Mouse (Mus musculus): ENCODE results near the gene Cav2. TPM values are rescaled to one million over a fixed set of nuclear protein-coding genes. Genes with fewer than 3 reads are reported as not detected.

Gene Cav2
- total and polyA plus RNA-seq, 2 experiments from 2014 or later: 21.1 to 23.2 TPM

- Histone ChIP-seq H3K27ac (no peak overlapping the region), H3K4me3 (ENCODE audit: low read length) (peak overlapping the region; percentile 48), H3K4me1 (ENCODE audit: insufficient read depth, low read length) (peaks cover 14% of the 10 kb centered on the region; the same call in 1 of the 2 replicates), H3K9ac (replicated peaks; ENCODE audit: low read length) (no peak overlapping the region), H3K36me3 (ENCODE audit: insufficient read depth, low read length) (no peaks in the 10 kb centered on the region), H3K4me2 (ENCODE audit: low read depth, low read length) (peak overlapping the region; percentile 97), H3K9me3 (ENCODE audit: low read length) (no peaks in the 10 kb centered on the region), H3K27me3 (ENCODE audit: insufficient read depth, low read length) (no peaks in the 10 kb centered on the region)
- TF ChIP-seq CTCF (IDR thresholded peaks at IDR 0.05; ENCODE audit: low read depth): peak; percentile 73
- peak; percentile 63 for DNase-seq (ENCODE audit: low spot score)
- ATAC-seq: peak; percentile 84
- 4% methylated on average over 30 of the region's 31 CpGs for WGBS
These were observed 26.6 kb downstream of the Cav2 start for GRCm38 (mm10) chr6:17307461-17308115.

DNA sequence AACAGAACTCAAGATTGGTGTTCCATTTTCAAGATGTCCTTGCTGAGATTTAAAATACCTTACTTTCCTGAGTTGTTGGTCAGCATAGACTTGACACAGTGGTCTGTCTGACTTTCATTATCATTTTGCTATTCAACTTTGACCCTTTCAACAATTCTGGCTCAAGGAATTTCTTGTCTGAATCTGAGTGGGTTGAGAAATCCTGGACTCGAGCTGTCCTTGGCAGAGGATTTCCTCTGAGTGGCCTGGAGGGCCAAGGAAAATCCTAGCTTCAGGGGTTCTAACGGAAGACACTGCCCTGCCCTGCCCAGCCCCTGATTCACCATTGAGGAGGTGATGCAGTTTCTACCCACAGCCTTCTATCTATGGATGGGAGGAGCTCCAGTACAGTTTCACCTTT is 27.7 kb downstream of the Cav2 start:
- no peaks in the 10 kb centered on the region for H3K27me3 ChIP-seq (ENCODE audit: insufficient read depth, low read length)
- no peak overlapping the region for H3K27ac ChIP-seq
- no peaks in the 10 kb centered on the region for H3K36me3 ChIP-seq (ENCODE audit: insufficient read depth, low read length)
- WGBS: 52% methylated on average over 2 of the region's 2 CpGs
- H3K9ac ChIP-seq (replicated peaks; ENCODE audit: low read length): no peak overlapping the region
- 0 out of 2 replicates have a peak overlapping the region, but pooled peaks have one; percentile 97 for H3K4me2 ChIP-seq (ENCODE audit: low read depth, low read length)
- DNase-seq (ENCODE audit: low spot score): no peak
- no peak overlapping the region for H3K4me3 ChIP-seq (ENCODE audit: low read length)
- peaks cover 14% of the 10 kb centered on the region; the same call in 1 of the 2 replicates for H3K4me1 ChIP-seq (ENCODE audit: insufficient read depth, low read length)
- no peak for TF ChIP-seq CTCF (IDR thresholded peaks at IDR 0.05; ENCODE audit: low read depth)
- ATAC-seq: no peak
- H3K9me3 ChIP-seq (ENCODE audit: low read length): no peaks in the 10 kb centered on the region

DNA sequence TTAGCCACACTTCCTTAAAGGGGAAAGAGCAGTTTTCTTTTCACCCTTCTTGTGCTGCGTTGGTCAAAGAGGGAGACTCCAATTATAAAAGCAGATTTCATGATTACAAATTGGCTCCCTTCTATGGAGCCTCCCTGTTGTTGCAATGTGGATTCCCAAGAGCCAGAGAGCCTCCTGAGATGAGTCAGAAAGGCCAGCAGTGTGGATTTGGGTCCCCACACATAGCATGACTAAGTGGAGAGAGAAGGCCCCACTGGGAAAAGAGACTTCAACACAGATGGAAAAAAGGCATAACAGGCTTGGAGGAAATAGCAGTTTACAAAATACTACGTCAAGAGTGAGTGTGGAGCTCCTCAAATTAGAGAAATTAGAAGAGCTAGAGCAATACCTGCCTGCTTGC is 28.3 kb downstream of the Cav2 start:
- Histone ChIP-seq H3K9ac (replicated peaks; ENCODE audit: low read length) (no peak overlapping the region), H3K4me1 (ENCODE audit: insufficient read depth, low read length) (peaks cover 14% of the 10 kb centered on the region; the same call in 1 of the 2 replicates), H3K27ac (no peak overlapping the region), H3K36me3 (ENCODE audit: insufficient read depth, low read length) (no peaks in the 10 kb centered on the region), H3K9me3 (ENCODE audit: low read length) (no peaks in the 10 kb centered on the region), H3K4me2 (ENCODE audit: low read depth, low read length) (no peak overlapping the region), H3K27me3 (ENCODE audit: insufficient read depth, low read length) (no peaks in the 10 kb centered on the region), H3K4me3 (ENCODE audit: low read length) (no peak overlapping the region)
- no peak for TF ChIP-seq CTCF (IDR thresholded peaks at IDR 0.05; ENCODE audit: low read depth)
- DNase-seq (ENCODE audit: low spot score) (no peak), ATAC-seq (no peak)
- 80% methylated on average over 2 of the region's 2 CpGs for WGBS

- no peaks in the 10 kb centered on the region for H3K36me3 ChIP-seq (ENCODE audit: insufficient read depth, low read length)
- no peak for ATAC-seq
- H3K9me3 ChIP-seq (ENCODE audit: low read length): no peaks in the 10 kb centered on the region
- no peak for TF ChIP-seq CTCF (IDR thresholded peaks at IDR 0.05; ENCODE audit: low read depth)
- H3K4me3 ChIP-seq (ENCODE audit: low read length): no peak overlapping the region
- no peak overlapping the region for H3K27ac ChIP-seq
- no peak overlapping the region for H3K4me2 ChIP-seq (ENCODE audit: low read depth, low read length)
- no peak for DNase-seq (ENCODE audit: low spot score)
- H3K4me1 ChIP-seq (ENCODE audit: insufficient read depth, low read length): no peaks in the 10 kb centered on the region
- H3K27me3 ChIP-seq (ENCODE audit: insufficient read depth, low read length): no peaks in the 10 kb centered on the region
- 89% methylated on average over 2 of the region's 2 CpGs for WGBS
- no peak overlapping the region for H3K9ac ChIP-seq (replicated peaks; ENCODE audit: low read length)
These were observed 33.3 kb downstream of the Cav2 start for GRCm38 (mm10) chr6:17314241-17314640.

- DNase-seq (ENCODE audit: low spot score): no peak
- Histone ChIP-seq H3K36me3 (ENCODE audit: insufficient read depth, low read length) (no peaks in the 10 kb centered on the region), H3K4me1 (ENCODE audit: insufficient read depth, low read length) (no peaks in the 10 kb centered on the region), H3K27ac (no peak overlapping the region), H3K4me2 (ENCODE audit: low read depth, low read length) (no peak overlapping the region), H3K27me3 (ENCODE audit: insufficient read depth, low read length) (no peaks in the 10 kb centered on the region), H3K9me3 (ENCODE audit: low read length) (no peaks in the 10 kb centered on the region), H3K9ac (replicated peaks; ENCODE audit: low read length) (no peak overlapping the region), H3K4me3 (ENCODE audit: low read length) (no peak overlapping the region)
- WGBS: 78% methylated on average over 5 of the region's 5 CpGs
- no peak for TF ChIP-seq CTCF (IDR thresholded peaks at IDR 0.05; ENCODE audit: low read depth)
- no peak for ATAC-seq
These were observed 34.0 kb downstream of the Cav2 start for GRCm38 (mm10) chr6:17314659-17315616.

DNA sequence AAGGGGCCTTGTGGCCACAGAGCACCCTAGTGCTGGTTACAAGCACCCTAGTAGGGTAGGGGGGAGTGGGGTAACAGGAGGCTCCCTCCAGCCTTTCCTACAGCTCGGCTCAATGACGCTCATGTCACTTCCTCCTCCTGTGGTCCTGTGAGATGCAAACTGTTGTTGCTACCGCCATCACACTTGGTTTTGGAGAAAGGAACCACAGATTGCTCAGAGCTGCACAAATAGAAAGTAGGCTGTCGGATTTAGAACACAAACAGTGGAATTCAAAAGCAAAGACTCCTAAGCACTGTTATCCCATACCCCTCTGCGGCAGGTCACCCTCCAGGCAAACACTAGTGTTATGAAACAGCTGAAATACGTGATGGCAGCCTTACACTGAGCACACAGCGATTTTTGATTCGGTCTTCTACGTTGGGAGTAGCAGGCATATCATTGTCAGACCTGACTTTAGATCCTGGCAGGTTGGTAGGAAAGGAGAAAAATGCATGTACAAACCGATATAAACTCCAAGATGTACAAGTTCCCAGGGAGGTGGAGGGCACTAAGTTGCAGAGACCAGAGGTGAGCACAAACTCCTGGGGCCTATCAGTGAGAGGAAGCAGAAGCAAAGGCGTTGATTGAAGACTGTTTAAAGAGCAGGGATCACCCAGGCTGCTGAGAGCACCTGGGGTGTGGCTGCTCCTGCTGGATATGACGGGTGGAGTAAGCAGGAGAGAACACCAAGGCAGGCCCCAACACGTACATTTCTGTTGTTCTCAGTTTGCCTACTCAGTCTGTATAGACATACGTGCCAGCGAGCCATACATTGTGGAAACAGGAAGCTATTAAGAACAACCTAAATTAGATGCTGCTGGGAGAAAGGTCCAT is 35.5 kb downstream of the Cav2 start:
- DNase-seq (ENCODE audit: low spot score): no peak
- TF ChIP-seq CTCF (IDR thresholded peaks at IDR 0.05; ENCODE audit: low read depth): no peak
- WGBS: 81% methylated on average over 15 of the region's 15 CpGs
- no peaks in the 10 kb centered on the region for H3K9me3 ChIP-seq (ENCODE audit: low read length)
- H3K4me2 ChIP-seq (ENCODE audit: low read depth, low read length): no peak overlapping the region
- no peak for ATAC-seq
- no peaks in the 10 kb centered on the region for H3K36me3 ChIP-seq (ENCODE audit: insufficient read depth, low read length)
- no peak overlapping the region for H3K27ac ChIP-seq
- no peaks in the 10 kb centered on the region for H3K4me1 ChIP-seq (ENCODE audit: insufficient read depth, low read length)
- no peak overlapping the region for H3K4me3 ChIP-seq (ENCODE audit: low read length)
- no peaks in the 10 kb centered on the region for H3K27me3 ChIP-seq (ENCODE audit: insufficient read depth, low read length)
- H3K9ac ChIP-seq (replicated peaks; ENCODE audit: low read length): no peak overlapping the region
